Mouse (Mus musculus) lung, postnatal 0 days (tissue): ENCODE data around the gene BC107364.
A peak's percentile ranks its signal among the peaks of the same experiment; 100 is the strongest.

Source experiments
- CTCF ChIP-seq: IDR thresholded peaks from 2 replicates; pipeline ENCODE4 v1.5.1; 2016; ENCODE audit warnings: antibody characterized with exemption, mild to moderate bottlenecking
- EP300 ChIP-seq: IDR thresholded peaks from 2 replicates; pipeline ENCODE4 v1.6.1; 2016; ENCODE audit warnings: antibody characterized with exemption, mild to moderate bottlenecking, control low read depth

DNA sequence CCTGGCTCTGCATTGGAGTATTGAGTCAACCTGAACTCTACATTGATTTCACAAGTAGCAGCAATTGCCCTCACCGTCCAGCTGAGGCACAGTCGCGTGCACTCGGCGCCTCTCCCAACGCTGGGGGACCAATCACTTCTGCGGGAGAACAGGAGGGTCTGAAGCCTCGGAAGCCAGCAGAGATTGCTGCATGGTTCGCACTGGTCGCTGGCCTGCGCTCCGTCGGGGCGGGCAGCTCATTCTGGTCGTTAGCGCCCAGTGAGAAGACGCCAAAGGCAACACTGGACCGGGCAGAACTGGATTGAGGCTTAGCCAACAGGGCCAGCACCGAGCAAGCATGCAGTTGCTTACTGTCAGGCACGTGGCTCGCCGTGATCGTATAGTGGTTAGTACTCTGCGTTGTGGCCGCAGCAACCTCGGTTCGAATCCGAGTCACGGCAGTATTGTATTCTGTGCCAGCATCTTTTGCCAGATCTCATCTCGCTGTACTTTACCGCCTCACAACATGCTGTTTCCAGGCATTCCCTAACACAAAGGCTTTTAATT is 42.3 kb downstream of the BC107364 start:
- TF ChIP-seq EP300 (no peak), CTCF (peak; percentile 23)
